Mouse (Mus musculus): Measurements from ENCODE around the gene Bak1. TPM values are rescaled to one million over a fixed set of nuclear protein-coding genes. Genes with fewer than 3 reads are reported as not detected.

The Bak1 gene
- 10 to 100 TPM in 1 of 3 experiments, 1 to 10 TPM in 2; 5.1 to 23.3 (median 6.8) TPM for polyA plus RNA-seq (2017; shearing (Covaris generic))

GRCm38 (mm10) chr17:27028909-27029308 is at the start of gene Bak1:
Gene Bak1, minus strand, starts transcription at chr17:27029009.
- no peak for ATAC-seq

GRCm38 (mm10) chr17:27078499-27078898 is 49.7 kb upstream of the Bak1 start:
- no peak for ATAC-seq

- no peak for ATAC-seq
Observed at GRCm38 (mm10) chr17:27077920-27078319, 49.1 kb upstream of the Bak1 start.

- no peak for ATAC-seq
Observed at GRCm38 (mm10) chr17:27077133-27077532, 48.3 kb upstream of the Bak1 start.

GRCm38 (mm10) chr17:27074849-27075745 is 46.3 kb upstream of the Bak1 start:
- ATAC-seq: no peak

- no peak for ATAC-seq
Observed at GRCm38 (mm10) chr17:27074236-27074635, 45.4 kb upstream of the Bak1 start.

GRCm38 (mm10) chr17:27073778-27074177 is 45.0 kb upstream of the Bak1 start:
- ATAC-seq: no peak

GRCm38 (mm10) chr17:27073126-27073525 is 44.3 kb upstream of the Bak1 start:
- no peak for ATAC-seq

- no peak for ATAC-seq
Observed at GRCm38 (mm10) chr17:27072363-27072762, 43.6 kb upstream of the Bak1 start.

- no peak for ATAC-seq
Observed at GRCm38 (mm10) chr17:27071630-27072029, 42.8 kb upstream of the Bak1 start.

GRCm38 (mm10) chr17:27070913-27071312 is 42.1 kb upstream of the Bak1 start:
- no peak for ATAC-seq

- no peak for ATAC-seq
Observed at GRCm38 (mm10) chr17:27069071-27069470, 40.3 kb upstream of the Bak1 start.

- no peak for ATAC-seq
Observed at GRCm38 (mm10) chr17:27066065-27066464, 37.3 kb upstream of the Bak1 start.

- ATAC-seq: no peak
Observed at GRCm38 (mm10) chr17:27064195-27064594, 35.4 kb upstream of the Bak1 start.

GRCm38 (mm10) chr17:27063717-27064116 is 34.9 kb upstream of the Bak1 start:
- no peak for ATAC-seq

GRCm38 (mm10) chr17:27062684-27063083 is 33.9 kb upstream of the Bak1 start:
- no peak for ATAC-seq

GRCm38 (mm10) chr17:27061727-27062126 is 32.9 kb upstream of the Bak1 start:
- ATAC-seq: no peak

- ATAC-seq: no peak
Observed at GRCm38 (mm10) chr17:27060698-27061097, 31.9 kb upstream of the Bak1 start.

- peak; percentile 32 for ATAC-seq
Observed at GRCm38 (mm10) chr17:27057517-27058055, 28.8 kb upstream of the Bak1 start.

GRCm38 (mm10) chr17:27056812-27057516 is 28.2 kb upstream of the Bak1 start, which contains the start of gene Itpr3:
Gene Itpr3, plus strand, starts transcription at chr17:27057304.
- peak; percentile 77 for ATAC-seq

GRCm38 (mm10) chr17:27056170-27056569 is 27.4 kb upstream of the Bak1 start:
- ATAC-seq: peak; percentile 54

- ATAC-seq: no peak
Observed at GRCm38 (mm10) chr17:27051514-27051913, 22.7 kb upstream of the Bak1 start.

- no peak for ATAC-seq
Observed at GRCm38 (mm10) chr17:27050853-27051252, 22.0 kb upstream of the Bak1 start.

Measured in inflammation-experienced regulatory T-cells, adult 6 months (primary cell).